Mouse (Mus musculus) heart, embryonic 10.5 days (tissue): ENCODE data around the gene C530025M09Rik. TPM values are rescaled to one million over a fixed set of nuclear protein-coding genes. Genes with fewer than 3 reads are reported as not detected.

Experiments used
- DNase-seq: peaks from one replicate; pipeline ENCODE4 v3.0.0-alpha.2; 2017; ENCODE audit warnings: low spot score
- H3K27ac ChIP-seq: fragments of 300-500 bp; sonication (generic); 2 replicates; pipeline ENCODE4 v1.5.1; 2016; ENCODE audit warnings: mild to moderate bottlenecking
- H3K27me3 ChIP-seq: fragments of 300-500 bp; sonication (generic); 2 replicates; pipeline ENCODE4 v1.6.1; 2016; ENCODE audit warnings: mild to moderate bottlenecking; ENCODE audit not compliant: poor library complexity, insufficient read depth, severe bottlenecking
- H3K36me3 ChIP-seq: fragments of 300-500 bp; sonication (generic); 2 replicates; pipeline ENCODE4 v1.6.1; 2016; ENCODE audit warnings: mild to moderate bottlenecking, moderate library complexity
- H3K4me1 ChIP-seq: fragments of 300-500 bp; sonication (generic); 2 replicates; pipeline ENCODE4 v1.6.1; 2016; ENCODE audit warnings: mild to moderate bottlenecking
- H3K4me3 ChIP-seq: fragments of 300-500 bp; sonication (generic); 2 replicates; pipeline ENCODE4 v1.5.1; 2016; ENCODE audit warnings: mild to moderate bottlenecking, moderate library complexity
- H3K9me3 ChIP-seq: fragments of 300-500 bp; sonication (generic); 2 replicates; pipeline ENCODE4 v1.6.1; 2016; ENCODE audit warnings: mild to moderate bottlenecking, moderate library complexity
- WGBS: fragments of 180-500 bp; shearing (Covaris S2); methylation state at CpG from one replicate; pipeline ENCODE4 v1.1.7; 2016; 5-methylcytosine and 5-hydroxymethylcytosine counted together
- polyA plus RNA-seq: library from polyadenylated mRNA; unstranded; fragments of >200 nt; fragmentation: Nextera tagmentation; extraction: Ambion mirVana; gene quantifications from 2 replicates; pipeline ENCODE4 v1.2.1, GENCODE M21; 2016

Gene C530025M09Rik
- polyA plus RNA-seq, 1 experiment from 2014 or later = 0.28 TPM

- H3K36me3 ChIP-seq = no peaks in the 10 kb centered on the region
- 2% methylated on average over 29 of the region's 29 CpGs for WGBS
- H3K4me1 ChIP-seq = peaks cover 24% of the 10 kb centered on the region
- H3K9me3 ChIP-seq = no peaks in the 10 kb centered on the region
- DNase-seq = no peak
- no peak overlapping the region for H3K27ac ChIP-seq
- peaks cover 55% of the 10 kb centered on the region for H3K27me3 ChIP-seq
- H3K4me3 ChIP-seq = peak overlapping the region; percentile 75
Observed at GRCm38 (mm10) chr2:149831459-149832245, 639 bp upstream of the C530025M09Rik start.

GRCm38 (mm10) chr2:149829955-149830535 lies 968 bp downstream of the C530025M09Rik start:
- peak overlapping the region; percentile 75 for H3K27ac ChIP-seq
- H3K27me3 ChIP-seq = peaks cover 55% of the 10 kb centered on the region
- peak overlapping the region; percentile 75 for H3K4me3 ChIP-seq
- peaks cover 24% of the 10 kb centered on the region for H3K4me1 ChIP-seq
- no peak for DNase-seq
- H3K9me3 ChIP-seq = no peaks in the 10 kb centered on the region
- no peaks in the 10 kb centered on the region for H3K36me3 ChIP-seq
- 1% methylated on average over 26 of the region's 26 CpGs for WGBS

- H3K36me3 ChIP-seq = no peaks in the 10 kb centered on the region
Observed at GRCm38 (mm10) chr2:149828911-149829310, 2.1 kb downstream of the C530025M09Rik start, which contains the start of gene Syndig1. TSS of gene Syndig1 (plus strand) at chr2:149829211.

GRCm38 (mm10) chr2:149820201-149820600 lies 10.8 kb downstream of the C530025M09Rik start:
- Histone ChIP-seq H3K4me1 (0 out of 2 replicates have a peak, but pooled peaks cover 6% of the 10 kb centered on the region), H3K9me3 (no peaks in the 10 kb centered on the region), H3K4me3 (no peak overlapping the region), H3K27ac (no peak overlapping the region), H3K36me3 (no peaks in the 10 kb centered on the region), H3K27me3 (no peaks in the 10 kb centered on the region)
- no peak for DNase-seq
- 39% methylated on average over 2 of the region's 2 CpGs for WGBS

More at GRCm38 (mm10) chr2:149828911-149829310, 2.1 kb downstream of the C530025M09Rik start, which contains the start of gene Syndig1:
- WGBS = 71% methylated on average over 2 of the region's 2 CpGs
- no peak within 1 kb of the TSS for H3K27ac ChIP-seq
- H3K27me3 ChIP-seq = peaks cover 54% of the 10 kb centered on the region
- DNase-seq = no peak
- H3K4me3 ChIP-seq = peak within 1 kb of the TSS; percentile 75
- no peaks in the 10 kb centered on the region for H3K9me3 ChIP-seq
- peaks cover 24% of the 10 kb centered on the region for H3K4me1 ChIP-seq

- WGBS = 75% methylated on average over 3 of the region's 3 CpGs
- DNase-seq = no peak
Observed at GRCm38 (mm10) chr2:149819751-149820150, 11.3 kb downstream of the C530025M09Rik start.

GRCm38 (mm10) chr2:149818395-149818794 lies 12.6 kb downstream of the C530025M09Rik start:
- H3K36me3 ChIP-seq = no peaks in the 10 kb centered on the region
- whole genome bisulfite sequencing = 57% methylated on average over 3 of the region's 3 CpGs
- no peak for DNase-seq
- H3K27ac ChIP-seq = no peak overlapping the region
- H3K4me1 ChIP-seq = 0 out of 2 replicates have a peak, but pooled peaks cover 6% of the 10 kb centered on the region
- H3K27me3 ChIP-seq = no peaks in the 10 kb centered on the region
- H3K9me3 ChIP-seq = no peaks in the 10 kb centered on the region
- H3K4me3 ChIP-seq = no peak overlapping the region

More at GRCm38 (mm10) chr2:149819751-149820150, 11.3 kb downstream of the C530025M09Rik start:
- Histone ChIP-seq H3K27me3 (no peaks in the 10 kb centered on the region), H3K9me3 (no peaks in the 10 kb centered on the region), H3K4me3 (no peak overlapping the region), H3K4me1 (0 out of 2 replicates have a peak, but pooled peaks cover 6% of the 10 kb centered on the region), H3K36me3 (no peaks in the 10 kb centered on the region), H3K27ac (no peak overlapping the region)

- WGBS = 84% methylated on average over 2 of the region's 2 CpGs
- H3K36me3 ChIP-seq = no peaks in the 10 kb centered on the region
- H3K27ac ChIP-seq = no peak overlapping the region
- H3K4me1 ChIP-seq = no peaks in the 10 kb centered on the region
- DNase-seq = no peak
- no peaks in the 10 kb centered on the region for H3K9me3 ChIP-seq
- H3K27me3 ChIP-seq = no peaks in the 10 kb centered on the region
- no peak overlapping the region for H3K4me3 ChIP-seq
Observed at GRCm38 (mm10) chr2:149812899-149813298, 18.1 kb downstream of the C530025M09Rik start.

GRCm38 (mm10) chr2:149805256-149805655 lies 25.8 kb downstream of the C530025M09Rik start:
- WGBS = 85% methylated on average over 2 of the region's 2 CpGs
- Histone ChIP-seq H3K36me3 (no peaks in the 10 kb centered on the region), H3K4me3 (no peak overlapping the region), H3K4me1 (no peaks in the 10 kb centered on the region), H3K9me3 (no peaks in the 10 kb centered on the region), H3K27ac (no peak overlapping the region), H3K27me3 (no peaks in the 10 kb centered on the region)
- DNase-seq = no peak

GRCm38 (mm10) chr2:149804599-149805140 lies 26.3 kb downstream of the C530025M09Rik start:
- Histone ChIP-seq H3K27ac (no peak overlapping the region), H3K36me3 (no peaks in the 10 kb centered on the region), H3K4me1 (no peaks in the 10 kb centered on the region), H3K4me3 (no peak overlapping the region), H3K9me3 (no peaks in the 10 kb centered on the region), H3K27me3 (no peaks in the 10 kb centered on the region)
- 71% methylated on average over 3 of the region's 3 CpGs for WGBS
- DNase-seq = no peak

GRCm38 (mm10) chr2:149798613-149799012 lies 32.4 kb downstream of the C530025M09Rik start:
- DNase-seq = no peak
- H3K36me3 ChIP-seq = no peaks in the 10 kb centered on the region
- no peak overlapping the region for H3K4me3 ChIP-seq
- no peak overlapping the region for H3K27ac ChIP-seq
- 31% methylated on average over 3 of the region's 3 CpGs for WGBS
- H3K27me3 ChIP-seq = no peaks in the 10 kb centered on the region
- H3K4me1 ChIP-seq = no peaks in the 10 kb centered on the region
- H3K9me3 ChIP-seq = no peaks in the 10 kb centered on the region
